ENCODE assay signal across 8 mouse cellular contexts in genomic region chr3:51333234-51333889, GRCm38 (mm10). TPM values are rescaled to one million over a fixed set of nuclear protein-coding genes. Genes with fewer than 3 reads are reported as not detected.
DNase-seq lines count a peak whose midpoint lies in the region; ATAC-seq and TF ChIP-seq lines count a peak whose summit lies in the region.

No protein-coding gene starts in this region.

- intact Hi-C loops in gastrocnemius, postnatal 36 days (cut with DNase I) = no loop called here
- intact Hi-C loops in gastrocnemius, postnatal 14 days (cut with DNase I; ENCODE audit: low total_unique reads) = no loop called here
- intact Hi-C loops in left cerebral cortex, postnatal 36 days (cut with DNase I) = no loop called here

- 36% methylated on average over 10 of the region's 10 CpGs for WGBS in intestine, postnatal 0 days
- 23% methylated on average over 10 of the region's 10 CpGs for WGBS in lung, adult 2 months

- no peak for TF ChIP-seq POLR2A in lung, adult 2 months (IDR thresholded peaks at IDR 0.05; ENCODE audit: borderline replicate concordance, extremely low read depth, low read depth, low read length)

- H3K9me3 ChIP-seq in intestine, postnatal 0 days (ENCODE audit: control insufficient read depth) = no peaks in the 10 kb centered on the region

- H3K4me1 ChIP-seq in intestine, postnatal 0 days (replicated peaks; ENCODE audit: control insufficient read depth, insufficient read depth, low read length) = no peaks in the 10 kb centered on the region
- peaks cover 9% of the 10 kb centered on the region for H3K4me1 ChIP-seq in lung, adult 2 months (ENCODE audit: control insufficient read depth, insufficient read depth, low read length)

- H3K9ac ChIP-seq in intestine, postnatal 0 days (ENCODE audit: low read depth, low read length) = peak overlapping the region; percentile 31

- TF ChIP-seq CTCF in Patski (IDR thresholded peaks at IDR 0.05) = no peak
- no peak for TF ChIP-seq CTCF in intestine, postnatal 0 days (IDR thresholded peaks at IDR 0.05; ENCODE audit: low read depth)
- TF ChIP-seq CTCF in lung, adult 2 months (IDR thresholded peaks at IDR 0.05; ENCODE audit: insufficient read depth, low read length) = no peak

- CTCF ChIA-PET in Patski (lab: Charles Lee) = interaction anchor here (0.8 to 1.5 kb wide), 3 partner anchors 11 to 44 kb away, joined by 4 to 6 read pairs (median 4); no protein-coding TSS in a partner anchor

- no peaks in the 10 kb centered on the region for H3K36me3 ChIP-seq in intestine, postnatal 0 days (ENCODE audit: control insufficient read depth, insufficient read depth)

- H3K27me3 ChIP-seq in Patski = no peaks in the 10 kb centered on the region
- H3K27me3 ChIP-seq in intestine, postnatal 0 days (replicated peaks; ENCODE audit: control insufficient read depth, insufficient read depth, low read length) = no peaks in the 10 kb centered on the region

- H3K27ac ChIP-seq in intestine, postnatal 0 days (ENCODE audit: low read depth, low read length) = peak overlapping the region; percentile 79

- in situ Hi-C loops in Patski (cut with MboI; ENCODE audit: low pct_unique_long_range_greater_than_20kb) = loop anchor here (25.0 kb wide), 1 partner anchor 896 kb away; the partner anchor contains the start of gene Slc7a11

- peak; percentile 53 for DNase-seq in gastrocnemius, adult 18-20 months (ENCODE audit: low spot score)
- no peak for DNase-seq in gastrocnemius, postnatal 36 days
- peak; percentile 71 for DNase-seq in Patski (ENCODE audit: low read depth, low spot score)
- peak; percentile 37 for DNase-seq in gastrocnemius, postnatal 14 days
- peak; percentile 38 for DNase-seq in lung, adult 2 months
- peak; percentile 61 to 65 for DNase-seq in spleen, postnatal 36 days (ENCODE audit: low spot score in 2 of 2)
- no peak for DNase-seq in left cerebral cortex, postnatal 36 days (ENCODE audit: low spot score in 2 of 2)

- peak; percentile 90 for ATAC-seq in Patski
- ATAC-seq in intestine, postnatal 0 days = peak; percentile 78

- H3K4me3 ChIP-seq in intestine, postnatal 0 days (ENCODE audit: low read depth, low read length) = no peak overlapping the region
- no peak overlapping the region for H3K4me3 ChIP-seq in lung, adult 2 months (replicated peaks; ENCODE audit: extremely low read depth, low read depth, low read length)

- H3K4me2 ChIP-seq in intestine, postnatal 0 days (replicated peaks; ENCODE audit: low read depth) = peak overlapping the region; percentile 56

- POLR2A ChIA-PET in Patski (lab: Charles Lee) = interaction anchor here (0.7 kb wide), 1 partner anchor 14 kb away, joined by 3 read pairs; no protein-coding TSS in a partner anchor

RNA-seq across cellular contexts. Expression of gene Elf2, which starts 7.1 kb away (rescaled TPM):
- 10 to 100 TPM; 38.5 to 43.6 TPM for total RNA-seq in gastrocnemius, adult 18-20 months (2021)
- total RNA-seq in gastrocnemius, postnatal 36 days (2021) = 10 to 100 TPM; 48.9 to 49.7 TPM
- 69.6 TPM for polyA plus RNA-seq in Patski (2021)
- 10 to 100 TPM; 43.5 to 43.6 TPM for total RNA-seq in gastrocnemius, postnatal 14 days (2021)
- polyA plus RNA-seq in intestine, postnatal 0 days (2015; fragmentation: Nextera tagmentation; extraction: Ambion mirVana) = 38.6 and 40.7 TPM in 2 replicates
- 46.1 and 52.7 TPM in 2 replicates for polyA plus RNA-seq in lung, adult 2 months (2012; rRNA removed)
- 10 to 100 TPM; 40.6 to 45.1 TPM for total RNA-seq in left cerebral cortex, postnatal 36 days (2021)

Comparison
In these comparisons a context has a peak if more than half of its experiments do, and no peak if none do; other contexts are left out.
1. DNase-seq: peak in gastrocnemius, adult 18-20 months (single experiment), Patski (single experiment), gastrocnemius, postnatal 14 days (single experiment), lung, adult 2 months (single experiment) and spleen, postnatal 36 days (2 of 2); none in gastrocnemius, postnatal 36 days (0 of 2) and left cerebral cortex, postnatal 36 days (0 of 2).